Mouse (Mus musculus) WW6 (cell line): Measurements from ENCODE around the gene Cmpk1.

ENCODE experiments used
- DNase-seq: peaks from one replicate; pipeline ENCODE4 v3.0.0-alpha.2; 2013; ENCODE audit warnings: low read depth, low spot score

Cmpk1 gene

GRCm38 (mm10) chr4:114945021-114945420 is 42.0 kb downstream of the Cmpk1 start:
- DNase-seq: no peak

GRCm38 (mm10) chr4:114942583-114942982 is 44.5 kb downstream of the Cmpk1 start:
- DNase-seq: no peak

GRCm38 (mm10) chr4:114942112-114942511 is 44.9 kb downstream of the Cmpk1 start:
- no peak for DNase-seq

DNA sequence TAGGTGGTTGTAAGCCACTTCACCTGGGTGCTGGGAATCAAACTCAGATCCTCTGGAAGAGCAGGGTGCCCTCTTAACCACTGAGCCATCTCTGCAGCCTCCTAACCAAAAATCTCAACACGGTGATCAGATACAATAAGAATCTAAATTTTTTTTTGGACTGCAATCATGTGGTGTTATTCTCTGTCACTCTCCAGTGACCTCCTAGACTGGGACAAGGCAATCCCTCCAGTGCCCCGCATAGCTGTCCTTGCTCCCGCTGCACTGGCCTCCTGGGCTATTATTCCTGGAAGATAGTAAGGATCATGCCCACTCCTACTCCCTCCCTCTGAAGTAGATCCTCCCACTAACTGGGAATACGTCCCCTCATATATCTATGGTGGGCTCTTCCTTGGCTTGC is 45.7 kb downstream of the Cmpk1 start:
- no peak for DNase-seq

- DNase-seq: no peak
Observed at GRCm38 (mm10) chr4:114938248-114938647, 48.8 kb downstream of the Cmpk1 start.

DNA sequence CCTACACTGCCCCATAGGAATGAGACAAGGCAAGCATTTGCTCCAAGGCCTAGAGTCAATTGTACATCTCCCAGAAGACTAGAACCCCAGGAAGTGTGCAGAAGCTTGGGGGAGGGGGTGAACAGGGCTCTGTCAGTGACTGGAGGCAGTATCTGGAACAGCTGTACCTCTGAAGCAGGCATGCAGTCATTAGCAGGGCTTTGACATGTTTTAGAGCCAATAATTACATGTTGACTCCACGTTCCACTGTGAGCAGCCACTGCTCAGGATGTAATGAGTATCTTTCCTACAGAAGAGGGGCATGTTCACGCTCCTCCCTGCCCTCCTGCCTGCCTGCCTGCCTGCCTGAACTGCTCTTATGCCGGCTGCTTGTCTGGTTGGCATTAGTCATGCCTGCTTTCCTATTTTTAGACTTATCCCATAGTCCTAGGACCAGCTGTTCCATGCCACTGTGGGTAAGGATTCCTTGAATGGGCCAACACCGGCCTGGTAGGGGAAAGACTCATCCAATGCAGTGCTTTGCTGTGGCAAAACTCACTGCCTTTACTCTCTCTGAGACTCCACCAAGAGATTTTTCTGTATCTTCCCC is 49.5 kb downstream of the Cmpk1 start:
- no peak for DNase-seq

- no peak for DNase-seq
Observed at GRCm38 (mm10) chr4:114934188-114934587, 52.9 kb downstream of the Cmpk1 start.

GRCm38 (mm10) chr4:114932747-114933146 is 54.3 kb downstream of the Cmpk1 start:
- no peak for DNase-seq

- DNase-seq: no peak
Observed at GRCm38 (mm10) chr4:114929155-114929554, 57.9 kb downstream of the Cmpk1 start.

- DNase-seq: no peak
Observed at GRCm38 (mm10) chr4:114925917-114926312, 61.1 kb downstream of the Cmpk1 start, which contains the start of gene Foxe3. Foxe3 (minus strand) TSS chr4:114926013.

DNA sequence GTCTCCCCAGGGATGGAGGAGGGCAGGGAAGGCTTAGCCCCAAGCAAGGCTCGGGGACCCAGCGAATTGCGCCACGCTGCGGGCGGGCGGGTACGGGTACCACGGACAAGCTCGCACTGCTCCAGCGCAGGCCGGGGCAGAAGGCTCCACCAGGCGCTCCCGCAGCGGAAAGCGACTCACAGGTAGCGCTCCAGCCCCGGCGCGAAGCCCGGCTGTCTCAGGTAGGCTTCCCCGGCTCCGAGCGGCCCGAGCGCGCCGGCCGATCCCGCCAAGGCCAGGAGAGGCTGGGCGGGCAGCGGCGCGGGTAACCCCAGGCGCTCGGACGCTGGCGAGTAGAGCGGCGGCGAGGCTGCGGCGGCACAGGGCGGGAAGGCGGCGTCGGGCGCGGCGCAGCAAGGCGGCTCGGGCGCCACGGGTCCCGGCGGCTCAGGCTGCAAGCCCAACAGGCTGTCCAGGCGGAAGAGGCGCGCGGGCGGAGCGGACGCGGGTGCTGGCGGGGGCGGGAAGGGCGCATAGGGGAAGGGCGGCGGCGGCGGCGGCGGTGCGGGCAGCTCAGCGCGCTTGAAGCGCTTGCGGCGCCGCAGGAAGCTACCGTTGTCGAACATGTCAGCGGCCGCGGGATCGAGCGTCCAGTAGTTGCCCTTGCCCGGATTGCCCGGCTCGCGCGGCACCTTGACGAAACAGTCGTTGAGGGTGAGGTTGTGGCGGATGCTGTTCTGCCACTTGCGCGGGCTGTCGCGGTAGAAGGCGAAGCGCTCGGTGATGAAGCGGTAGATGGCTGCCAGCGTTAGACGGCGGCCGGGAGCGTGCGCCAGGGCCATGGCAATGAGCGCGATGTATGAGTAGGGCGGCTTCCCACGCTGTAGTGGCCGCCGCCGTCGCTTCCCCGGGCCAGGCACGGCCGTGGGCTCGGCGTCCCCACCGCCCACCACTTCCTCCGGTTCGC is 61.8 kb downstream of the Cmpk1 start:
- no peak for DNase-seq

DNA sequence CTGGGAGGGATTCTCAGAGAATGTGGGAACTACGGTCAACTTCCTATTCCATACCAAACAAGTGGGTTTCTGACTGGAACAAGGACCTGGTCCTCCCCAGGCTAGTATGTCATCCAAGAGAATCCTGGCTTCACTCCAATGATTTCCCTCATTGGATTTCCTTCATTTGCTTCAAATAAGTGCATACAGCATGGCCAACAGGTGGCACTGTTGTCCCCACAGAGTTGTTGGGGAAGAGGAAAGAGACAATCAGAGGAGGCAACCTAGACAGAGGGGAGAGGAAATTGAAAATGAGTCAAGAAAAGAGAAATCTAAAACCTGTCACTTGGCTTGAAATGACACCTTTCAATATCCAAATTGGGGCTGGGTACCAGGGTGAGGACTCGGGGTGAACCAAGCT is 70.0 kb downstream of the Cmpk1 start:
- no peak for DNase-seq

DNA sequence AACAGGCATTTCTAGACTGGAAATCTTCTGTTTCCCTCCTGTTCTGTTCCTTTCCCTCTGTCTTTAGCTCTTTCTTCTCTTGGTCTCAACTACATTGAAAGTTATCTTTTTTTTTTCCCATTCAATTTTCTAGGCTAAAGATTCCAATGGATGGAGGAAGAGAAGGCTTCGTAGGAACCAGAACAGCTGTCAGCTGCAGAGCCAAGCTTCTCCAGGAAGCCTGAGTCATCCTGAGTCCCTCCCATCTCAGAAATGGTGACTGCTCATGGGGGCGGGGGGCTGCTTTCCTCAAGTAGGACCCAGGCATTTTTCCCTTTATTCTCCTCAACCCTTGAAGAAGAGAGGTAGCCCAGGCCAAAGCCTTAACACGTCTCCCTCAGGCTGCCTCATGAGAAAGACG is 71.0 kb downstream of the Cmpk1 start:
- no peak for DNase-seq

- no peak for DNase-seq
Observed at GRCm38 (mm10) chr4:114913594-114913962, 73.5 kb downstream of the Cmpk1 start.

GRCm38 (mm10) chr4:114912705-114913593 is 74.1 kb downstream of the Cmpk1 start:
- DNase-seq: no peak

DNA sequence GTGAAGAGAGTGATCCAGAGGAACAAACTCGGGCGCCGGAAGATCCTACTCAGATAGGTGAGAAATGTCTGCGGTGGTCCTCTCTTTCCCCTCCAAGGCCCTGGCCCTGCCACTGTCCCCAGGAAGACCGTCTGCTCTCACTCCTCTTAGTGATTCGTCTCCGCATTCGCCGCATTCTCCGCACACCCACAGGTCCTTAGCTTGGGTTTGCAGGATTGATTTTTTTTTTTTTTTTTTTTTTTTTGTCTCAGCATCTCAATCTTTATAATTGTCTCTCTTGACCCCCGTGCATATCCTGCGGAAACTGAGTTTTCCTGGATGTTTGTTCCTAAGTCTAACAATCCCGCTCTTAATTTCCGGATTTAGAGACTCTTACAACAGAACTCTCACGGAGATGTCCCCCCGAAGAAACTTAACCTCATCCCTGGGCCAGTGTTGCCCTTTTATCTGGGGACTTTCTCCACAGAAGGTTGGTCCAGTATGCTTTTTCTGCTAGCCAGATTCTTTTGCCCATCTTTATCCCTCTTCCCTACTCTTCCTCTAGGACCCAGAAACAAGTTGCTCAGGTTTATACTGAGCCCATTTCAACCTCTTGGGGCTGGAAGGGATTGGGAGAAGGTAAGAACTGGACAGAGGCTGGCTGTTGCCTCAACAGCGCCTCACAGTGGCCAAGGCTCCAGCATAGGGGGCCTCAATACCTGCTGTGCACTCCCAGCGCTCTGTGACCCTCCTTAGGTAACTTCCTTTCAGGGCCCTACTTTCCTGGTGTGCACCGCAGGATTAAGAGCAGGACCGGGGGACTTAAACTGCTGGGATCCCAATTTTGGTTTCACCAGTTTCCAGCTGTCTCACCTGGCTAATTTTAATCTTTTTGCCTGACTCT is 77.2 kb downstream of the Cmpk1 start:
- no peak for DNase-seq
